Comparison of ENCODE assay signal across 16 mouse cellular contexts in the genomic region with DNA sequence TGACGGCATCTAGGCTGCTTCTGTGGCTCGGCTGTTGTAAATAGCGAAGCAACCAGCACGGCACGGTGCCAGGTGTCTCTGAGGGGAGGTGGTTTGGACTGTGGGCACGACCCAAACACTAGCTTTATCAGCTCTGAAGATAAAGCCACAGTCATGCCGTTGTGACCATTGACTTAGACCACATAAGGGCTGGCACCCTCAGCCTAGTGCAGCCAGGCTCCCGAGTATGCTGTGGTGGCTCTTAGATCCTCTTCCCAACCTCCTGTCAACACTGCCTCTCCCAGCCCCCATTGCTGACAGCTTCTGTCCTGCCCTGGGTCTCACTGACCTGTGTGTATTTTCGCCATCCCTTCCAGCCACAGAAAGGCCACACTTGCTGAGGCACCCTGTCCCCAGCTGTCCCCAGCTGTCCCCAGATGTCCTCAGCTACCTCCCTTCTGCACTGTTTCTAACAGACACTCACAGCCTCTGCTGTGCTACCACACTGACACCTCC.
DNase-seq lines count a peak whose midpoint lies in the region; ATAC-seq lines count a peak whose summit lies in the region.
"Had no signal": no experiment of that assay in that cellular context is flagged by ENCODE, and none has a peak within 500 bp of the region (broad histone marks: within the 10 kb centered on the region; RNA-seq: fewer than 3 reads in every experiment).

No protein-coding gene starts in this region.

- H3K27ac ChIP-seq in lung, embryonic 16.5 days (ENCODE audit: low read length), result no peak overlapping the region
- H3K27ac ChIP-seq in heart, embryonic 14.5 days (replicated peaks in 1 of 2; ENCODE audit: control insufficient read depth in 1 of 2, insufficient read depth in 1 of 2, low read depth in 2 of 2, low read length in 2 of 2), result 0 out of 4 replicates have a peak overlapping the region, but pooled peaks of 1 of the 2 experiments have one; percentile 24
- H3K27ac ChIP-seq: liver, embryonic 13.5 days had no signal

- H3K4me2 ChIP-seq in lung, embryonic 16.5 days (ENCODE audit: low read depth, low read length), result no peak overlapping the region
- H3K4me2 ChIP-seq in heart, embryonic 14.5 days (ENCODE audit: low read length), result peak overlapping the region; percentile 49
- H3K4me2 ChIP-seq: liver, embryonic 13.5 days; midbrain, embryonic 11.5 days had no signal

- no peaks in the 10 kb centered on the region for H3K36me3 ChIP-seq in lung, embryonic 16.5 days (ENCODE audit: control insufficient read depth, insufficient read depth, low read length)
- H3K36me3 ChIP-seq in heart, embryonic 14.5 days (ENCODE audit: control insufficient read depth, insufficient read depth, low read length), result no peaks in the 10 kb centered on the region
- H3K36me3 ChIP-seq: liver, embryonic 13.5 days had no signal

- no peak overlapping the region for H3K4me3 ChIP-seq in lung, embryonic 16.5 days (ENCODE audit: low read length)
- no peak overlapping the region for H3K4me3 ChIP-seq in heart, embryonic 14.5 days (ENCODE audit: control insufficient read depth in 1 of 2, insufficient read depth in 1 of 2, low read depth in 1 of 2, low read length in 2 of 2)
- H3K4me3 ChIP-seq: erythroblast, embryonic 14.5 days; liver, embryonic 13.5 days had no signal

- no peaks in the 10 kb centered on the region; the same call in 1 of the 2 replicates for H3K4me1 ChIP-seq in lung, embryonic 16.5 days (replicated peaks; ENCODE audit: control insufficient read depth, insufficient read depth, low read length)
- H3K4me1 ChIP-seq in heart, embryonic 14.5 days (ENCODE audit: control insufficient read depth in 2 of 2, insufficient read depth in 2 of 2, low read length in 2 of 2), result peaks cover 6 to 10% of the 10 kb centered on the region in 2 experiments; a peak in 3 of 4 replicates
- H3K4me1 ChIP-seq: liver, embryonic 13.5 days had no signal

- DNase-seq in lung, postnatal 14 days, result no peak
- DNase-seq in spleen, postnatal 10 days (ENCODE audit: low spot score in 2 of 2), result no peak
- DNase-seq in kidney, adult 11 months, result no peak
- DNase-seq in cerebellum, postnatal 25 days, result no peak
- DNase-seq: adrenal gland, postnatal 10 days; B cell, adult 2 months; cerebellum, adult 9-11 months; liver, embryonic 13.5 days; right cerebral cortex, postnatal 25 days had no signal

- ATAC-seq in lung, embryonic 16.5 days (ENCODE audit: low read depth), result peak; percentile 55; the same call in 1 of the 2 replicates
- ATAC-seq in common myeloid progenitor, adult 5-6 weeks (replicated peaks; ENCODE audit: low read depth, poor library complexity, severe bottlenecking), result peak; percentile 94
- ATAC-seq in heart, embryonic 14.5 days (ENCODE audit: insufficient number of reproducible peaks, insufficient read depth, low FRiP score, low read depth), result peak; percentile 75
- ATAC-seq in megakaryocyte progenitor cell, adult 5-6 weeks (replicated peaks; ENCODE audit: poor library complexity), result peak; percentile 78
- ATAC-seq: forebrain, embryonic 16.5 days had no signal

- H3K9me3 ChIP-seq in lung, embryonic 16.5 days (ENCODE audit: control insufficient read depth, low read length), result no peaks in the 10 kb centered on the region
- H3K9me3 ChIP-seq in heart, embryonic 14.5 days (ENCODE audit: control insufficient read depth, low read length), result no peaks in the 10 kb centered on the region
- H3K9me3 ChIP-seq: liver, embryonic 13.5 days had no signal

- H3K9ac ChIP-seq in lung, embryonic 16.5 days (ENCODE audit: low read length), result no peak overlapping the region
- H3K9ac ChIP-seq in heart, embryonic 14.5 days (ENCODE audit: low read length), result no peak overlapping the region
- H3K9ac ChIP-seq: liver, embryonic 13.5 days had no signal

- WGBS in lung, embryonic 16.5 days, result 38% methylated on average over 9 of the region's 9 CpGs
- WGBS in heart, embryonic 14.5 days, result 12% methylated on average over 9 of the region's 9 CpGs

- no peaks in the 10 kb centered on the region for H3K27me3 ChIP-seq in lung, embryonic 16.5 days (ENCODE audit: control insufficient read depth, insufficient read depth, low read depth, low read length)
- H3K27me3 ChIP-seq in heart, embryonic 14.5 days (ENCODE audit: control insufficient read depth, insufficient read depth, low read length), result no peaks in the 10 kb centered on the region
- H3K27me3 ChIP-seq: liver, embryonic 13.5 days had no signal
